Mouse (Mus musculus) adrenal gland, postnatal 36 days (tissue): ENCODE data around the gene Npas2. TPM values are rescaled to one million over a fixed set of nuclear protein-coding genes. Genes with fewer than 3 reads are reported as not detected.

ENCODE experiments used
- DNase-seq, 2 experiments: peaks; one replicate each; pipeline ENCODE4 v3.0.0; 2021; ENCODE audit warnings: mixed read lengths in 1 of 2
- total RNA-seq, 2 experiments: library from RNA; stranded (reverse); gene quantifications; 2 replicates each; pipeline ENCODE4 v1.2.3; 2021

Npas2 gene
- total RNA-seq, 2 experiments from 2014 or later = 1.2 to 5.0 TPM

- no peak for DNase-seq
Measured at GRCm38 (mm10) chr1:39376726-39377240, 183.3 kb downstream of the Npas2 start.

DNA sequence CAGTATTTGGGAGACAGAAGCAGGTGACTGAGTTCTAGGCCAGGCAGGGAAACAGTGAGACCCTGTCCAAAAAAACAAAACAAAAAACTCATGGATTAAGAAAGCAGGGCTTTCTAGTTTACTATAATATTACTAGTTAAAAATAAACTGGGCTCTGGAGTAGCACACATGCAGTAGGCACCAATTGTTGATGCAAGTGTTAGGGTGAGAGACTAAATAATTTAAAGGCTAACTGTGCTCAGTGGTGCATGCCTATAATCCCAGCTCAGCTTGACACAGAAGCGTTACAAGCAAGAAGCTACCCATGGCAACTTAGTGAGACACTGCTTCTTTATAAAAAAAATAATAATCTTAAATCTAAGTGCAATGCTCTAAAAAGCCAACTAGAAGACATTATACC, 185.0 kb downstream of the Npas2 start:
- no peak for DNase-seq

DNA sequence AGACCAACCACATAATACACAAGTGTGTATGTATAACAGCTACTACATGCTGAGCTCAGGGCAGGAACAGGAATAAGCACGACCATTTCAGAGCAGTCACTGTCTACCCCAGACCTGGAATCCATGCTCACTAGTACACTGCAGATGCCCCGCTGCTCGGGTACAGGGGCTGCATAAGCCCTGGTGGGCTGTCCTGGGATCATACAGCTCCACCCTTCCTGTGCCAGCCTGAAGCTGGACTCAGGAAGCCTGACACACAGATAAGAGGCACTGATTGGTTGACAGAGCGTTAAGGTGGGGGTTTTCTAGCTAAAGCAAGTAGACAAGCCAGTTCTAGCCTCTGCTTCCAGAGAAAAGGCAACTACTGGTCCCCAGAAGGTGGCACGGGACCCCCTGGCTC, 185.5 kb downstream of the Npas2 start:
- no peak for DNase-seq

DNA sequence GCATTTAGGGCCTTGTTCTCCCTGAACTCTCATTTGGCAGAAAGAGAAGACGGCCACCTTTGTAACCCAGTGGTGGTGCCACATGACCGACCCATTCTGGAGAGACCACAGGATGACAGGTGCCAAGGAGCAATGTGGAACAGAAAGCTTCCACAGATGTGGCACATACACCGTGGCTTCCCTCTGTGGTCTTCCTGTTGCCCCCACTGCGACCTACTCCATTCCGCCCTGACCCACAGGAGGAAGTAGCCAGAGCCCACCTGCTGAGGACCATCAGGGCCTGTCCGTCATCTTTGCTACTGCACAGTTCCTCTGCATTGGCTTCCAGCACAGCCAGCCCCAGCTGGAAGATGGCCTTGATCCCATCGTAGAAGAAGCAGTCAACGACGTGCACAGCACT, 187.5 kb downstream of the Npas2 start:
- no peak for DNase-seq

GRCm38 (mm10) chr1:39384914-39385313, 191.4 kb downstream of the Npas2 start:
- no peak for DNase-seq

DNA sequence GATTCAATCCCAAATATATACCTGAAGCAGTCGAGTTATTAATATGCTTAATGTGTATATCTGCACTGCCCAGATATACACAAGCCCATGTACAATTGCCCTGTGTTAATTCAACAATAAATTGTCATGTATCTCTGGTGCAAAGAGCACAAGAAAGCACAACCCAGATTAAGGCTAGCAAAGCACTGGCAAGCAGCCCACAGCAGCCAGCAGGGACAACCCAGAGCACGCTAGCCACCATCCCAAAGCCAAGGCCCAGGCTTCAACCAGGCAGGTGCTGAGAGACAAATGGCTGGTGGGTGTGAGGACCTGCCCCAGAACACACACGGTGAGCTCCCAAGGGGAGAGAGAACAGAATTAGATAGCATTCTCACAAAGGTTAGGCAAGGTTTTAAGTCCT, 192.9 kb downstream of the Npas2 start:
- DNase-seq = no peak

- no peak for DNase-seq
Measured at GRCm38 (mm10) chr1:39387497-39387896, 194.0 kb downstream of the Npas2 start.

GRCm38 (mm10) chr1:39388163-39388562, 194.6 kb downstream of the Npas2 start:
- no peak for DNase-seq

GRCm38 (mm10) chr1:39389338-39389737, 195.8 kb downstream of the Npas2 start:
- DNase-seq = no peak

- DNase-seq = no peak
Measured at GRCm38 (mm10) chr1:39391652-39392051, 198.1 kb downstream of the Npas2 start.

GRCm38 (mm10) chr1:39392189-39392588, 198.7 kb downstream of the Npas2 start:
- DNase-seq = peak; percentile 79 to 87

DNA sequence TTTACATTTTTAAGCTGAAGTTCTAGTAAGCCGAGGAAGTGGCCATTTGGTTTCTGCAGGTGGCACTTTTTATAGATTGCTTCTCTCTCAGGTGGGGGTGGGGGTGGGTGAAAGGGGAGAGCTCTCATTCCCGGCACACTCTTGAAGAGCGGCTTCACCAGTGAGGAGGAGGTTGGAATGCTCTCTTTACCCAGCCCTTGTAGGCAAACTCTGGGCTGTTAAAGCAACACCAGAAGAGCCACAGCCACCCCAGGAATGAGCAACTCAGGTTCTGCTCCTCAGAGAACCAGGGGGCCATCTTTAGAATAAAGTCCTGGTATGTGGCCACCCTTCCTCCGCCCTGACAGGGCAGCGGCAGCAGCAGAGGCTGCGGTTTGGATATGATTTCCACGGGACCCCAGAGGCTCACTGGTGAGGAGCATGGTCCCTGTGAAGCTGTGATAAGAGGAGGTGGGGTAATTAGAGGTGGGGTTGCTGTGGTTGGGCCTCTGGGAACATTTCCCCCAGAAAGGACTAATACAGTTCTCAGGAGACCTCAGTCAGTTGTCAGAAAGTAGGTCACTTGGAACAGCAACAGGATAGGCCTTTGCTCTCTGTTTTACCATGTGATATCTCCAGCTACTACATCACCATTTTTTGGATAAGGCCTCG, 199.8 kb downstream of the Npas2 start:
- no peak for DNase-seq

- peak in 1 of 2 experiments; percentile 17 for DNase-seq
Measured at GRCm38 (mm10) chr1:39394096-39394495, 200.6 kb downstream of the Npas2 start.

DNA sequence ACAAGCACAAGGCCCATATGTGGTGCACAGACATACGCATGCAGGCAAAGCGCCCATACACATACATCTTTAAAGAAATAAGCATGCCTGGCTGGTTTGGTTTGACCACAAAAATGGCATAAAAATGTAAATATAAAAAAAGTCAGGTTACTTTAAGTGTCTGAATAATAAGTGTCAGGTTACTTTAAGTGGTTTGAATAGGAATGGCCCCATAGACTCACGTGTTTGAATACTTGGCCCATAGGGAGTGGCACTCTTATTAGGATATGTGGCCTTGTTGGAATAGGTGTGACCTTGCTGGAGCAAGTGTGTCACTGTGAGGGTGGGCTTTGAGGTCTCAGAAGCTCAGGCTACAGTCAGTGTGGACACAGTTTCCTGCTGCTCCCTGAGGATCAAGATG, 201.1 kb downstream of the Npas2 start:
- DNase-seq = no peak

- no peak for DNase-seq
Measured at GRCm38 (mm10) chr1:39396347-39396746, 202.8 kb downstream of the Npas2 start.

DNA sequence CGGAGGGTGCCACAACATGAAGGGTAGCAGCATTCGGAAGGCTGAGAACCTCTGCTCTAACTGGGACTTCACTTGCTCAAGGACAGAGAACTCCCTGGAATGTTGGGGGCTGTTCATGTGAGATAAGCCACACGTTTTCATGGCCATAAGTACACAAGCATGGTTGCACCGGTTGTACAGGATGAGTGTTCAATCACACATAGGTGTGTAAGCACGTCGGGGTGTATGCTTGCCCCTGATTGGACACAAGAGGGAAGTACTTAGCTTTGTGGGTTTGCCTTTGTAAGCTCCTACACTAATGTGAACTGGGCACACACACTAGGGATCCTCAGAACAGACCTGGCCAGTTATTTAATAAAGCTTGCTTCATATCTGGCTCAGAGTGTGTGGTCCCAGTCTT, 204.8 kb downstream of the Npas2 start:
- no peak for DNase-seq

GRCm38 (mm10) chr1:39399228-39399627, 205.7 kb downstream of the Npas2 start:
- peak; percentile 49 to 63 for DNase-seq

DNA sequence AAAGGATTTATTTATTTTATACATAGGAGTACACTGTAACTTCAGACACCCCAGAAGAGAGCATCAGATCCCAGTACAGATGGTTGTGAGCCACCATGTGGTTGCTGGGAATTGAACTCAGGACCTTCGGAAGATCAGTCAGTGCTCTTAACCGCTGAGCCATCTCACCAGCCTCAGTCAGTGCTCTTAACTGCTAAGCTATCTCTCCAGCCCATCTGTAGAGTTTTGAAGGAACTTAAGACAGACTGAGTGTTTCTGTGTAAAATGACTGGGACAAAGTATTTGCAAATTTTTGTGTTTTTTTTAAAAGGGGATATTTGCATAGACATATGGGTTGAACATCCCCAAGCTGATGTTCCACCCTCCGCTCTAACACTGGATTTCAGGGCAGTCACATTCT, 206.6 kb downstream of the Npas2 start:
- no peak for DNase-seq

DNA sequence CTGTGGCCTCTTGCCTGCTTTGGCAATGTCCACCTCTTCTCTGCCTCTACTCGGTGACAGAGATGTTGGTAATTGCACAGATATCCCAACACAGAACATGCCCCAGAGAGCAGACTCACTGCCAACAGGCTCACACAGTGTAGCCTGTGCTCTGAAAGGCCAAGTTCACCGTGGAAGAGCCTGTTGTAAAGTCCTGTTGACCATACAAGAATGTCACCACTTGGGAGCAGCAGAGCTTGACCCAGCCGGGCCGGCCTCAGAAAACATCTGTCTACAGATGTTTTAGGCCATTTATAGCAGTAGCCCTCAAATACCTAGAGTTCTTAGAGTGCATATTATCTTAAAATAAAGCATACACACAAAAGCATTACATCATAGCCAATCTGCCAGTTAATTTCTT, 213.6 kb downstream of the Npas2 start:
- no peak for DNase-seq

- no peak for DNase-seq
Measured at GRCm38 (mm10) chr1:39408123-39408522, 214.6 kb downstream of the Npas2 start.

DNA sequence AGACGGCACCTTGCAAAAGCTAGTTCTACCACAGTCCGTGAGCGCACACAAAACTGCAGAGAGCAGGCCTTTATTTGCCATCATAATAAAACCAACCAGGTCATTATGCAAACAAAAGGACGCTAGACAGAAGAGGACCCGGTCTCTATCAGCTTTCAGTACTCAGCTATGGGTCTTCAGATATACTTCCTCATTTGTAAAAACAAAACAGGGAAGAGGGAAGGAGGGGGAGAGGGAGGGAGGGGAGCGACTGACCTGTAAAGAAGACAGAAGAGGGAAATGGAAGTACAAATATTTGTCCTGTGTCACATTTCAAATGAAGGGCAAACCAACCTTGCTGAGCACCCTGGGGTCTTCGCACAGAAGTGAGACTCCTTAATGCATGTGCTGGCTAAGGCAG, 215.1 kb downstream of the Npas2 start:
- no peak for DNase-seq

DNA sequence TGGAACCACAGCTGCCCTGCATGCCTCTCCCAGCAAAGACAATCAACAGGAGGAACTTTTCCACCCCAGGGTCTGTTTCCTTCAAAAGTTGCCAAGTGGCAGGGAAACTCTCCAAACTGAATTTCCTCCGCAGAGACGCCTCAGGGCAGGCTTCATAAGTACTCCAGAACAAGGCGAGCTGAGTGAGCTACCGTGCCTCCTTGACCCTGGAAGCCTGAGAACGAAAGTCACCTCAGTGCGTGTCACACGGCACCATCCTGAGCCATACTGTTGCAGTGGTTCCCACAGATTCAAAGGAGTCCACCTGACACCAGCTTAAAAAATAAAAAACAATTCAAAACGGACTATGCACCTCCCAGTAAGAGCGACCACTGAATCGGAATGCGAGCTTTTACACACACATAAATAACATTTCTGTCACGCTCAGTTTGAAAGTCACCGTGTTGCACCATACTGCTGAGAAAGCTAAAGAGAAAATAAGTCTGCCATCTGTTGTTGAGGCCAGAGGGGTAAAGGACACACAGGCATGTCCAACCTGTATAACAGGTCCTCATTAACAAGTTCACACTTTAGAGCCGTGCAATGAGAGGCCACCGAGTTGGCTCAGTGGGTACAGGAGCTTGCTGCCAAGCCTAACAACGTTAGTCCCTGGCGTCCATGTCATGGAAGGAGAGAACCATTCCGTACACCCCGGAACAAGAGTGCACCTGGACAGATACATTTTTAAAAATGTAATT, 216.7 kb downstream of the Npas2 start:
- no peak for DNase-seq
